Mouse (Mus musculus): ENCODE measurements at regions not wholly inside any gene's neighbourhood (a gene's known extent, or its start where the extent isn't known, plus 50 kb on each side); places are given as distances from the start of the nearest gene placed in this dataset.
A peak's percentile ranks its signal among the peaks of the same experiment; 100 is the strongest.
"Not testable (repeated sequence)": the region's sequence is repeated elsewhere in the genome, so short reads cannot be mapped to it uniquely, and the experiment has no call there.

GRCm38 (mm10) chr12:17992572-17992971 lies 301.9 kb downstream of the Hpcal1 start:
- DNase-seq = peak; percentile 0

- DNase-seq = not testable (repeated sequence)
Observed at GRCm38 (mm10) chr12:17993368-17993767, 302.7 kb downstream of the Hpcal1 start.

Measured in right cerebral cortex, adult 18-20 months (tissue).